Mouse (Mus musculus) kidney, adult 2 months (tissue): ENCODE measurements around the gene Soga1.

ENCODE experiments used
- CTCF ChIP-seq: fragments of 200-500 bp; conservative IDR thresholded peaks from 2 replicates; pipeline ENCODE4 v1.5.1; 2011; ENCODE audit warnings: low read depth, mild to moderate bottlenecking, control low read depth, low read length, moderate library complexity, mixed read lengths; ENCODE audit not compliant: insufficient read depth, insufficient read length
- POLR2A ChIP-seq: fragments of 200-500 bp; IDR thresholded peaks from one replicate; pipeline ENCODE4 v1.6.1; 2011; ENCODE audit warnings: low read depth, low read length, control low read depth

DNA sequence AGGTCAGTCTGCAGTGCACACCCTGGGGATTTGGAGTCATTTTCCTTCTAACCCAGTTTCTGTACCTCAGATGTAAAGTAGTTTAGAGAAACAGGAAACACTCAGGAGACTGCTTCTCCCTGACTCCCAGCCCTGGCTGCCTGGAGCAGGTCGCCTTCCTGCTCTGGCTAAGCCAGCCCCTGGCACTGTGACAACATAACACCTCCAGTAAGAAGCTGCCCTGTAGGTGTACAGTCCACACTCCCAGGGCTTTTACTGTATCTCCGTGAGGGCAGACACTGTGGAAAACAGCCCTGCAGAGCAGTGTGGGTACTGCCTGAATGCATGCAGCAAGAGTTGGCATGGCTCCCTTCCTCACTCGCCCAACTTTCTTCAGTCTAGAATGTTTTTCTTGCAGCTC is 3.4 kb downstream of the Soga1 start:
- TF ChIP-seq CTCF (no peak), POLR2A (no peak)
